Mouse (Mus musculus): ENCODE data around the gene Higd1a. TPM values are rescaled to one million over a fixed set of nuclear protein-coding genes. Genes with fewer than 3 reads are reported as not detected.
A peak's percentile ranks its signal among the peaks of the same experiment; 100 is the strongest.

Higd1a gene
- total and polyA plus RNA-seq, 2 experiments from 2014 or later = 30.6 to 179 TPM

DNA sequence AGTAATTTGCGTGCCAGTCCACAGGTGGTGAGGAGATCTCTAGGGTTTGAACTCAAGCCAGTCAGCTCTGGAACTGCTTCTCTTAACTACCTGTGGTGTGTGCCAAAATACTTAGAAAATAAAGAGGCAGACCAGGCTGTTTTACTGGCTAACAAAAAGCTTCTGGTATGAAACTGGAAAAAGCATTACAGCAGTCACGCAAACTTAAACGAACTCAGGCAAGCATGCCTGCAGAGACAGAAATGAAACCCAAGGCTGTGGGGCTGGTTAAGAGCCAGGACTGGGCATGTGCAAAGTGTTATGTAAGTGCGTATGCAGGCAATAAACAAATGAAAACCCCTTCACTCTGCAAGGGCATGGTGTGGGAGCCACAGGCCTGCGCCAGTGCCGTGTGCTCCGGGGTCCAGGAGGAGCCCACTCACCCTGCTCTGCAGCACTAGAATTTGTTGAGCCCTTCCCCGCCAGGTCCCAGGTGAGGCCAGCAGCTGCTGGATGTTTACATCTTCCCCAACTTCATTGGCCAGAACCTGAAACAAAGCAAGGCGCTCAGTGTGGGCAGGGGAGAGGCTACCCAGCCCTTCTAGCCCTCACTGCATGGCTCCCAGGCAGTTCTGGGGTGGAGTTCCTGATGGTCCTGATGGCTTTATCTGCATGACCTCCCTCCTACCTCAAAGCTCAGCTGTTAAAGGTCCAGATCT is 38.9 kb downstream of the Higd1a start:
- no peak for TF ChIP-seq CTCF (IDR thresholded peaks at IDR 0.05)
- no peak overlapping the region for H3K9ac ChIP-seq (replicated peaks; ENCODE audit: low read length, poor library complexity, severe bottlenecking)
- H3K27me3 ChIP-seq (ENCODE audit: insufficient read depth, low read length) = no peaks in the 10 kb centered on the region
- no peaks in the 10 kb centered on the region for H3K36me3 ChIP-seq (ENCODE audit: insufficient read depth, low read length)
- H3K27ac ChIP-seq (ENCODE audit: low read depth, low read length) = peak overlapping the region; percentile 26; the same call in 1 of the 2 replicates
- 82% methylated on average over 9 of the region's 9 CpGs for WGBS
- H3K4me1 ChIP-seq (ENCODE audit: insufficient read depth, low read length) = 0 out of 2 replicates have a peak, but pooled peaks cover 3% of the 10 kb centered on the region
- ATAC-seq (ENCODE audit: low FRiP score) (no peak), DNase-seq (ENCODE audit: low spot score) (no peak)
- no peak overlapping the region for H3K4me3 ChIP-seq (ENCODE audit: low read depth, low read length)
- no peaks in the 10 kb centered on the region for H3K9me3 ChIP-seq (ENCODE audit: low read length)
- no peak overlapping the region for H3K4me2 ChIP-seq (ENCODE audit: low read depth, low read length, poor library complexity, severe bottlenecking)

DNA sequence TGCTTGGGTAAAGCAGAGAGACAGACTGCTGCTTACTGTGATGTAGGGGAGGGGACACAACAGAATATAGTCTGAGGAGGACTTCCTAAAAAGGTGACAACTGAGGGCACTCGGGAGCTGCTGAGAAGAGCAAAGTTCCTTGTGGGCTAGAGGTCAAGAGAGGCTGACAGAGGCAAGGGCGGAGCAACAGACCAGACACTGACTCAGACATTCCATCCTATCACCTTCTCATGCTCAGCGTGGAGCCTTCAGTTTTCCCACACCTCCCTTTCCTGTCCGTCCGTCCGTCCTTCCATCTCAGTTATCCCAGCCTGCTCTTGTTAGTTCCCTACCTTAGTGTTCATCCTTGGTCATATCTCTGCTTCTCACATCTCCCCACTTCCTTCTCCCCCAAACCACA is 43.0 kb downstream of the Higd1a start:
- DNase-seq (ENCODE audit: low spot score) (no peak), ATAC-seq (ENCODE audit: low FRiP score) (no peak)
- Histone ChIP-seq H3K9me3 (ENCODE audit: low read length) (no peaks in the 10 kb centered on the region), H3K27ac (ENCODE audit: low read depth, low read length) (no peak overlapping the region), H3K36me3 (ENCODE audit: insufficient read depth, low read length) (no peaks in the 10 kb centered on the region), H3K4me1 (ENCODE audit: insufficient read depth, low read length) (peaks cover 6% of the 10 kb centered on the region; the same call in 1 of the 2 replicates), H3K9ac (replicated peaks; ENCODE audit: low read length, poor library complexity, severe bottlenecking) (no peak overlapping the region), H3K4me3 (ENCODE audit: low read depth, low read length) (no peak overlapping the region), H3K27me3 (ENCODE audit: insufficient read depth, low read length) (no peaks in the 10 kb centered on the region), H3K4me2 (ENCODE audit: low read depth, low read length, poor library complexity, severe bottlenecking) (no peak overlapping the region)
- 82% methylated on average over 6 of the region's 6 CpGs for WGBS
- no peak for TF ChIP-seq CTCF (IDR thresholded peaks at IDR 0.05)

DNA sequence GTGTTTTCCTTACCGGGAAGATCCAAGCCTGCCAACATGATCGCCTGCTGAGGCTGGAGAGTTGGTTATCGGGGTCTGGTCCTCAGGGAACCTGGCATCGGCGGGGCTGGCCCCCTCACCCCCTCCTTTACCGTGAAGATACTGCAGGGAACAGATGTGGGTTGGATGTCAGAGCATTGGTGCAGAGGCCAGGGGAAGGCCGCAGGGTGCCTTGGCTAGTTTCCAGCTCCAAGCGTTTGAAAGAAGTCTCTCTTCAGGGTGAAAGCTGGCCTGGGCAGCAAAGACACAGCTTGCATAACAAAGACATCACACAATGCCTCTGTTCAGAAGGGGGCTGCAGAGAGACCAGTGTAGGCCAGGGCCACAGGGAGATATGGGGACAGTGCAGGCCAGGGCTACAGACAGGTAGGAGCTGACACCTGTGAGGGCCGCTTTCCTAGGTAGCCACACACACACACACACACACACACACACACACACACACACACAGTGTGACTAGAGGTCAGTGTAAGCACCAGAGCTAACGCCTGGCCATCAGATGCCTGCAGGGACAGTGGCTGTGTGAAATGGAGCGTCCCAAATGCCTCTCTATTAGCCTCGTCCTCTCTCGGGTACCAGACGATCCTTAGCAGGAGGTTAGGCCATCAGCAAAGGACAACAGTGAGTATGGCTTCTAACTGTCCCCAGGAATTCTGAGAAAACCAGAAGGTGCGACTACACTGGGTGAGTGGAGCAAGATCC is 47.9 kb downstream of the Higd1a start:
- ATAC-seq (ENCODE audit: low FRiP score) (peak; percentile 48), DNase-seq (ENCODE audit: low spot score) (peak; percentile 76)
- WGBS = 20% methylated on average over 15 of the region's 15 CpGs
- 0 out of 2 replicates have a peak overlapping the region, but pooled peaks have one; percentile 19 for H3K9ac ChIP-seq (replicated peaks; ENCODE audit: low read length, poor library complexity, severe bottlenecking)
- no peaks in the 10 kb centered on the region for H3K9me3 ChIP-seq (ENCODE audit: low read length)
- no peak overlapping the region for H3K4me2 ChIP-seq (ENCODE audit: low read depth, low read length, poor library complexity, severe bottlenecking)
- H3K4me3 ChIP-seq (ENCODE audit: low read depth, low read length) = no peak overlapping the region
- no peaks in the 10 kb centered on the region for H3K27me3 ChIP-seq (ENCODE audit: insufficient read depth, low read length)
- peaks cover 5% of the 10 kb centered on the region; the same call in 1 of the 2 replicates for H3K4me1 ChIP-seq (ENCODE audit: insufficient read depth, low read length)
- no peak for TF ChIP-seq CTCF (IDR thresholded peaks at IDR 0.05)
- no peaks in the 10 kb centered on the region for H3K36me3 ChIP-seq (ENCODE audit: insufficient read depth, low read length)
- no peak overlapping the region for H3K27ac ChIP-seq (ENCODE audit: low read depth, low read length)

DNA sequence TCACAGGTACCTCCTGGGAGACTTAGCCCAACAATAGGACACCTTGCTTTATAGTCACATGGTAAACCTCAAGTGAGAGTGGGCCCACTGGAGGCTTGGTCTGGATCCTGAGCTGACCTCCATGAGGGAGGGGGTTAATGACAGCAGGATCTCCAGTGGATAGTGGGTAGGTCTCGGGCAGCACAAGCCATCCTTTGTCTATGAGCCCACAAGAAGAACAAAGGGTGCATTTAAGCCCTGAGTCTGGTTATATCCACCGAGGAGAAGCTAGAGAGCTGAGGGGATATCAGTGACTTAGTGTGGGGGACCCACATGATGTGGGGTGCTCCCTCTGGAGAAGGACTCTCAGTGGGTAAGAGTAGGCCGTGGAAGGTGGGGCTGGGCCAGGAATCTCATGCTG is 49.7 kb downstream of the Higd1a start:
- peaks cover 5% of the 10 kb centered on the region; the same call in 1 of the 2 replicates for H3K4me1 ChIP-seq (ENCODE audit: insufficient read depth, low read length)
- H3K9me3 ChIP-seq (ENCODE audit: low read length) = no peaks in the 10 kb centered on the region
- no peaks in the 10 kb centered on the region for H3K27me3 ChIP-seq (ENCODE audit: insufficient read depth, low read length)
- WGBS = 36% methylated on average over 3 of the region's 3 CpGs
- H3K9ac ChIP-seq (replicated peaks; ENCODE audit: low read length, poor library complexity, severe bottlenecking) = no peak overlapping the region
- ATAC-seq (ENCODE audit: low FRiP score) (no peak; the same call in 1 of the 2 replicates), DNase-seq (ENCODE audit: low spot score) (no peak)
- TF ChIP-seq CTCF (IDR thresholded peaks at IDR 0.05) = no peak
- H3K4me2 ChIP-seq (ENCODE audit: low read depth, low read length, poor library complexity, severe bottlenecking) = no peak overlapping the region
- no peak overlapping the region for H3K4me3 ChIP-seq (ENCODE audit: low read depth, low read length)
- no peak overlapping the region for H3K27ac ChIP-seq (ENCODE audit: low read depth, low read length)
- H3K36me3 ChIP-seq (ENCODE audit: insufficient read depth, low read length) = no peaks in the 10 kb centered on the region

DNA sequence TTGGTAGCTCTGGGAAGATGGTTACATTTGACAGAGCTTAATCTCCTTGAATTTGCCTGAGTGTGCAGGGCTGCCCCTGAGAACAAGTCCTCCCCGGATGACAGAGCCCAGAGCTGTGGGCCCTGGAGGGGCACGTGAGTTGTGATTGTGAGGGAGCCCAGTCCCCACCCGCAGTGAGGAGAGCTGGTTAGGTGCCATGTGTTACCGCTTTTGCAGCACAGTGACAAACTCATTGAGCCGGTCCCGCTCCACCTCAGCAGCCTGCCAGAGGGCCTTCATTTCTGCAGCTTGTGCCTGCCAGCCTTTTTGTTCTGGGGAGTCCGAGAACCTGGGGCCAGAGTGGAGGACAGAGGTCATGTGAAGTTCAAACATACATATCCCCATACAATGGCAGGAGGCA is 50.2 kb downstream of the Higd1a start:
- 72% methylated on average over 7 of the region's 7 CpGs for WGBS
- TF ChIP-seq CTCF (IDR thresholded peaks at IDR 0.05) = no peak
- DNase-seq (ENCODE audit: low spot score) (peak; percentile 24), ATAC-seq (ENCODE audit: low FRiP score) (no peak)
- Histone ChIP-seq H3K27ac (ENCODE audit: low read depth, low read length) (no peak overlapping the region), H3K27me3 (ENCODE audit: insufficient read depth, low read length) (no peaks in the 10 kb centered on the region), H3K4me1 (ENCODE audit: insufficient read depth, low read length) (peaks cover 5% of the 10 kb centered on the region; the same call in 1 of the 2 replicates), H3K4me3 (ENCODE audit: low read depth, low read length) (no peak overlapping the region), H3K9me3 (ENCODE audit: low read length) (no peaks in the 10 kb centered on the region), H3K36me3 (ENCODE audit: insufficient read depth, low read length) (no peaks in the 10 kb centered on the region), H3K9ac (replicated peaks; ENCODE audit: low read length, poor library complexity, severe bottlenecking) (no peak overlapping the region), H3K4me2 (ENCODE audit: low read depth, low read length, poor library complexity, severe bottlenecking) (no peak overlapping the region)

DNA sequence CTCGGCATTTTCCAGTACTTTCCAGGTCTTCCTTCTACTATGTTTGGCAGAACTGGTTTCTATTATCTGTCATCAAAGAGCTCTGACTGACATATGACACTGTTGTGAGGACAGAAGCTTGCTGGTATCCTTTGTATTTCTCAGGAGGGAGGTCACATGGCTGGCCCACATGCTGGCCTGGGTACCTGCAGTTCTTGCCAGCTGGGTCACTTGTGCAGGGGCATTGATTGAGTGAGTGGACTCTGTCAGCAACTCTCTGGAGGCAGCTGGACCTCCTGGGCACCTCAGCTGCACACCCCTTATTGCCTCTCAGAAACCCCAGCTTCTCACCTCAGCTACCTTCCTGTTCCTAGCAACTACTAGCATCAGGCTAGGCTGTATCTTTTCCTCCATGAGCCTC is 50.6 kb downstream of the Higd1a start:
- no peak for TF ChIP-seq CTCF (IDR thresholded peaks at IDR 0.05)
- ATAC-seq (ENCODE audit: low FRiP score) (no peak), DNase-seq (ENCODE audit: low spot score) (no peak)
- Histone ChIP-seq H3K4me1 (ENCODE audit: insufficient read depth, low read length) (peaks cover 5% of the 10 kb centered on the region; the same call in 1 of the 2 replicates), H3K36me3 (ENCODE audit: insufficient read depth, low read length) (no peaks in the 10 kb centered on the region), H3K4me2 (ENCODE audit: low read depth, low read length, poor library complexity, severe bottlenecking) (no peak overlapping the region), H3K9me3 (ENCODE audit: low read length) (no peaks in the 10 kb centered on the region), H3K27ac (ENCODE audit: low read depth, low read length) (no peak overlapping the region), H3K9ac (replicated peaks; ENCODE audit: low read length, poor library complexity, severe bottlenecking) (no peak overlapping the region), H3K4me3 (ENCODE audit: low read depth, low read length) (no peak overlapping the region), H3K27me3 (ENCODE audit: insufficient read depth, low read length) (no peaks in the 10 kb centered on the region)
- WGBS = 60% methylated on average over 1 of the region's 1 CpGs
